Mouse (Mus musculus) embryo, embryonic 10.5 days (tissue): ENCODE measurements around the gene Fbxl22.

Source experiments
- DNase-seq: peaks from one replicate; pipeline ENCODE4 v3.0.0-alpha.2; 2015; ENCODE audit warnings: low spot score

Gene Fbxl22

GRCm38 (mm10) chr9:66514256-66514770, at the start of gene Fbxl22:
TSS of gene Fbxl22 (minus strand) at chr9:66514593.
- peak; percentile 36 for DNase-seq

DNA sequence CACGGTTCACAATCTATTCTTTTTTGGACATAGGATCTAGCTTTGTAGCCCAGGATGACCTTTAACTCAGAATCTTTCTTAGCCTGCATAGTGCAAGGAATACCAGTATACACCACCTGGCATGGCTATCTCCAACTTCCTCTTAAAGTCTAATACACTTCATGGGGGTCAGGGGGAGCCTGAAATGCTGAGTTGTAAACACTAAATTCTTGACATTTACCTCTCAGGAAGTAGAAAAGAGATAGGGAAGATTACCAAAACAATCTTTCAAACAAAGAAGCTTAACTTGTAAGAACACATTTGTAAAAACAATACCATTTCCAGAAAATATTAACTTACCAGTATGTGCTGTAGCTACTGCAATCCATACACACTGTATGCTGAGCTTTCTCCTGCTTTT, 47.8 kb upstream of the Fbxl22 start:
- DNase-seq, result no peak

- no peak for DNase-seq
These were observed 47.1 kb upstream of the Fbxl22 start for GRCm38 (mm10) chr9:66561496-66561895.

DNA sequence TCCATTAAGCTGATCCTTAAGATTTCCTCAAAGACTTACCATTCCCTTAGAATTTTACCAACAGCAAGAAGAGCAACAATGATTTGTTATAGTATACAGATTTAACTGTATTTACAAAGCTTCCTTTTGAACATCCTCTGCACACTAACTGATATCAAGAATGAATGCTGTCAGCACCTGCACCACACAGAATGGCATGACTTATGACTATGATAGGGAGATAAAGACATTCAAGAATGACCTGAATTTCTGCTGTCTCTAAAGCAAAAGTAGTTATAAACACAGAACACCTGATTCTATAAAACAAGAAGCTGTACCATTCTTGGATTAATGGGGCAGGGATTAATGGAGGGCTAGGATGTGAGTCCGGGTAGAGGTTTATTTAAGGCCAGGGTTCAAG, 46.3 kb upstream of the Fbxl22 start:
- no peak for DNase-seq

DNA sequence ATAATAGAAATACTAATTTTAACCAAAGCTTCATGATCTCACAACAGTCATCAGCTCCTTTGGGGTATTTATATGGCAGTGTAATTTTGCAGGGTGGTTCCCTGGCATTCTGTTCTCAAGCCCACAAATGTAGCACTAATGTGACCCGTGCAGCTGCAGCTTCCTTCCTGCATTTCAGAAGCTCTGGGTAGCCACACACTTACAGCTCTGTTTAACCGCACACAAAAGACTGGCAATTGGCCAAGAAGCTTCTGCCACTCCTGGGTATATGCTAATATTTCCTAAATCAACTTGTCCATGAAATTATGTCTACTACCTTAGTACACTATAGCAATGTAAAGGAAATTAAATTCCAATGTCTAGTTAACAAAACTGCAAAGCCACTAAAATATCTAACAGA, 45.9 kb upstream of the Fbxl22 start:
- peak; percentile 16 for DNase-seq

DNA sequence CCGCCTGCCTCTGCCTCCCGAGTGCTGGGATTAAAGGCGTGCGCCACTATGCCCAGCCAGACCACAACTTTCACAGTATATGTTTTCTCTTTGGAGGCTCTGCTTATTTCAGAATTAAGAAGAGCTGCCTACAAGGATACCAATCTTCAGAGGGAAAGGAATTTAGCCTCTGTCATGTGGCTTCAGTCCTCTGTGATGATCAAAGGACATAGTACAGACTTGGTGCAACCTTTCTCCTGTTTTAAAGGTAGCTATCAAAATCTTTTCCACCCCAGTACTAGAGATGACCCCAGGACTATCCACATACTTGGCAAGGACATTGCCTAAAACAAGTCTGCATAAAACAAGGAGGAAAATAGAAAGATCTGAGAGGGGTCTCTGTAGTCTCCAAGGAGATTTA, 44.6 kb upstream of the Fbxl22 start:
- no peak for DNase-seq

DNA sequence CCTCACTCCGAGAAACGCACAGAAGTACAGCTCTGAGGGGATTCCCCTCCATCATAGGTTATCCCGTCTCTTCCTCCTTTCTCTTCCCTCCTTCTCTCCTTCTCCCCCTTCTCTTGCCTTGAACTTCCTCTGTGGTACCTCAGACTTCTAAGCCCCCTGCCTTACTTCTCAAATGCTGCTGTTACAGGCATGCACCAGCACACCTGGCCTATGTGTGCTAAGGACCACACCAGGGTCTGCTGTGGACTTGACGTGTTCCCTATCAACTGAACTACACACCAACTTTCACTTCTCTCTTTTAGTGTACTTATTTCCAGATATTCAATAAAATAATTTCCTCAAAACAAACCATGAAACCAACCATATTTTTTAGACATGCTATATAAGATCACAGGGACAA, 28.4 kb upstream of the Fbxl22 start:
- no peak for DNase-seq

- DNase-seq, result no peak
These were observed 7.2 kb upstream of the Fbxl22 start for GRCm38 (mm10) chr9:66521595-66521994.

DNA sequence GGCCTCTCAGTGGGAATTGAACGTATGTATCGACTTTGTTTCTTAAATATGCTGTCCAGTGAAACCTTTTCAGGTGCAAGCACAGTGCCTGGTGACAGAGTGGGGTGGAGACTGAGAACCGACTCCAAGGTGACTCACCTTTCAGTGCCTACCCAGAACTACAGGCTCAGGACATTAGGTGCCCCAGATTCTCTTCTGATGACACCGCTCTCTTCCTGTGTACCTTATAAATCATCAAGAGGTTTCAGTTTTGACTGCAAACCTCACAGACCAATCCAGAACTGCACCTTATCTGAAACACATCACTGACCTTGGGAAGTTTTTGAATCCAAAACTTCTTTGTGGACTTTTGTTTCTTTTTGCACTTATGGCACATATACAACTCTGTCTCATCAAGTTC, 5.9 kb upstream of the Fbxl22 start:
- DNase-seq, result no peak

DNA sequence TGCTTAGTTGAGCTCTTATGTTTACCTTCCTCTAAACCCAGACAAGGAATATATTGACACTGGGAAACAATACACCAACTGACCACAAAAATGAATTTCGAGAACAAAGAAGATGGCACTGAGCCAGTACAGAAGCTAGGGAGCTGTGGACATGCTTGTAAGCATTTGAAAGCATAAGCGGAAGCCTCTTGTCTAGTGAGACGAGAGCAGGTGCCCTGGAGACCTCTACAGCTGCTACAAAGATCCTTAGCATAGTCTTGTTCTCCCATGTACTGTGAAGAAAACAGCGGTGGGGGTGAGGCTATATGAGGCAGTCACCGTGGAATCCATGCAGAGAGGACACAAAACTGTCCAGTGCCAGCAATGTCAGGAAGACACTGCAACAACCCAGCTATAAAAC, 4.5 kb upstream of the Fbxl22 start:
- no peak for DNase-seq

- DNase-seq, result no peak
These were observed 3.9 kb upstream of the Fbxl22 start for GRCm38 (mm10) chr9:66518251-66518650.

DNA sequence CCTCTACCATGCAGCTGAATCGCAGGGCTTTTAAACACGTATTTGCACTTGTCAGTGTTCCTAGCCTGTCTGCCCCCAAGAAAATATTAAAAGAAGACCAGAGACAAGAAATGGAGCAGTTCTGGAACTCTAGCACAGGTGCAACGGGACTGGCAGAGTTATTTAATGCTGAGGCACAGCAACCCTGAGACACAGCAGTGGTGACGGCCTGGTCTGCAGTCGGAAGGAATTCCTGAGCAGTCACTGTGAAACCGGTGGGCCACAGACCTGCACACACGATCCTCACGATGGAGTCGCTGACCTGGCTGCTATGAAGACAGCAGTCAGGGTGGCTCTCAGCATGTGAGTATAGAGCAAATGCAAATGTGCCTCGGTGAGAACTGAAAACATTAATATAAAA, 3.4 kb upstream of the Fbxl22 start:
- DNase-seq, result no peak

DNA sequence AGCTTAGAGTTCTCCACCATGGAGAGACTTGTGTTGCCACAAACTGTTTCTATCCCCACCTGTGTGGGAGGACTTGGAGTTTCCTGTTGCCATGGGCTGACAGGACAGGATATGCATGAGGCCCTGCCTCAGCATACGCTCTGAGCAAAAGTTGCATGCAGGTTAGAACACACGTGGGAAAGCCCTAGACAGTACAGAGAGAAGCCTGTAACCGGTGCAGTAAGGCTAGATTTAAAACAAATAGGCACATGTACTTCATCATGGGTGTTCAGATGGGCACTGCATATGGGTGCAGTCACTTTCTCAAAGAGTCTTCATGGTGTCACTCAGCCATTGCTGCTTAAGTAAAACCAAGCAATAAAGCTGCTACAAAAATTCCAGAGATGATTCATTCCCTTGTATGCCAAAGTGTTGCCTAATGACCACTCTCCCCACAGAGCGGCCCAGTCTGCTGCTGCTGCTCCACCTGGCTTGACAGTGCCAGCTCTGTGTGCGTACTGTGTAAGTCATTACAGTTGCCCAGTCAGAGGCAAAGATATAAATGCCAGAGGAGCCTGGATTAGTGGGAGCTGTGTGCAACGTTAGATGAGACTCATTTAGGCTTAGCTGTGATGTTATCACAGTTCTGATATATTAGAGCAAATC, 2.0 kb upstream of the Fbxl22 start:
- no peak for DNase-seq

DNA sequence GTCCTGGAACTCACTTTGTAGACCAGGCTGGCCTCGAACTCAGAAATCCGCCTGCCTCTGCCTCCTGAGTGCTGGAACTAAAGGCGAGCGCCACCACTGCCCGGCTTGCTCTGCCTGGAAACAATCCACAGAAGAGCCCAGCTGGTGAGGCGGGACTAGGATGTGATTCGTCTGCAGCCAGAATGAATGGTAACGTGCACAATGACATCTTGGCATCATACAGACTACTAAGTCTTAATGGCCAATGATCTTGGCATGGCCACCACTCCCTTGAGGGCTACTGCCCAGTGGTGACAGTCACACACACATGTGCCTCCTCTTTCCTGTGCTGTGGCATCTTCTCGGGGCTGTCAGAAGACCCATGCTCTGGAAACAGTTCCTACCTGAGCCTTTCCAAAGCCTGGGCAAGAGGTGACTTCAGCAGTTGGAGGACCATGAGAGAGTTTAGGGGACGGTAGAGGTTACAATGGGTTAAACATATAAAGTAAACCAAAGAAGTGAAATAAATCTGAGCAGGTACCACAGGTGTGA, 1.4 kb upstream of the Fbxl22 start:
- DNase-seq, result no peak

- no peak for DNase-seq
These were observed 722 bp upstream of the Fbxl22 start for GRCm38 (mm10) chr9:66515115-66515514.

DNA sequence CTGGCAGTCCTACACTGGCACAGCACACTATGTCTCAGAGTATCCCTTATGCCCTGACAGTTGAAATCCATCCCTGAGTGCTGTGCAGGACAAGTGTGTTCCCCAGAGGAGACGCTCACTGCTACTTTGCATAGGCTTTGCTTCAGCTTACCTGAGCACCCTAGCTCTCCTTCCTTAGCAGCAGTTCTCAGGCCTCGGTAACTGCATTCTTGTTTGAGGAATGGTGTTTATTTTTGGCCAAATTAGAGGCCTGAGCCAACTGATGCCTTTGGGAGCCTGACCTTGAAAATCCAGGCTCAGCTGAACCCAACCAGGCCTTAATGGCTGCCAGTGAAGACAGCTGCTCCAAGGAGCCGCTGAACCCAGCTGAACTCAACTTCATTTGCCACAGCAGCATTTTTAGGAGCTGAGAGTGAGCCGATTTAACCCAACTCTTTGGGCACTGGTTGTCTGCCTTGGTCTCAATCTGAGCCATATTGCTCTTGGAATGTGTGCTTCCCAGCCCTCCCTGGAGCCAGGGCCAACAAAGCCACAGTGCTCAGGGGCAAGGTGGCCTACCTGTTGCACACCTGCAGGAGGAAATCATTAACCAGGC, 635 bp downstream of the Fbxl22 start:
- DNase-seq, result no peak

- peak; percentile 50 for DNase-seq
These were observed 1.2 kb downstream of the Fbxl22 start for GRCm38 (mm10) chr9:66513150-66513549.

GRCm38 (mm10) chr9:66512351-66512671, 2.1 kb downstream of the Fbxl22 start:
- DNase-seq, result peak; percentile 92

DNA sequence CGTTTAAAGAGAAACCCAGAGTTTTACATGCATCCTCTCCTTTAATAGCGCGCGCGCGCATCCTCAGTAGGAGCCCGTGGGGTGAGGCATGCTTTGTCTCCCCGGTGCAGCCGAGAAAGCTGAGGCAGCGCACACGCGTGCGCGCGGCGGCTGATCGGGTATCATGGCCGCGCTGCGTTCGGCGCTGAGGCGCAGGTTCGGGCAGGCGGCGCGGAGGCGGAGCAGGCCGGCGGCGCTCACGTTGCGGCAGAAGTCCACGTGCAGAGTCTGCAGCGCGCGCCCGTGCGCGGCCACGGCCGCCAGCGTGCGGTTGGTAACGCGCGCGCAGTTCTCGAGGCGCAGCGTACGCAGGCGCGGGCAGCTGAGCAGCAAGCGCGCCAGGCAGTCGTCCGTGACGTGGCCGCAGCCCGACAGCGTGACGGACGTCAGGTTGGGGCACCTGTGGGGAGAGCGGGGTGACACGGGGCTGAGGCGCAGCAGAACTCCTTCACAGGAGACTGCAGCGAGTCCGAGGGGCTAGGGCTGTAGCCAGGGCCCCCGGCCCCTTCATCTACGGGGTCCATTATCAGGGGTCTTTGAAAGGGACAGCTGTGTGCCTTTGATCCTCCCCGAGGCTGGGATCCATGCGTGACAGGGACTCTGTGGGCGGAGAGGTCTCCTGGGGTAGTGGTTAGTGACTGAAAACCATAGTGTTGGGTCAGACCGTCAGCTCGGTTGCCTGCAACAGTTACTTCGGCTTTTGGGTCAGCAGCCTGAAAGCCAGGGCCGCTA, 2.6 kb downstream of the Fbxl22 start:
- peak; percentile 93 for DNase-seq

GRCm38 (mm10) chr9:66510944-66511343, 3.4 kb downstream of the Fbxl22 start:
- DNase-seq, result no peak

- no peak for DNase-seq
These were observed 4.0 kb downstream of the Fbxl22 start for GRCm38 (mm10) chr9:66510351-66510841.

DNA sequence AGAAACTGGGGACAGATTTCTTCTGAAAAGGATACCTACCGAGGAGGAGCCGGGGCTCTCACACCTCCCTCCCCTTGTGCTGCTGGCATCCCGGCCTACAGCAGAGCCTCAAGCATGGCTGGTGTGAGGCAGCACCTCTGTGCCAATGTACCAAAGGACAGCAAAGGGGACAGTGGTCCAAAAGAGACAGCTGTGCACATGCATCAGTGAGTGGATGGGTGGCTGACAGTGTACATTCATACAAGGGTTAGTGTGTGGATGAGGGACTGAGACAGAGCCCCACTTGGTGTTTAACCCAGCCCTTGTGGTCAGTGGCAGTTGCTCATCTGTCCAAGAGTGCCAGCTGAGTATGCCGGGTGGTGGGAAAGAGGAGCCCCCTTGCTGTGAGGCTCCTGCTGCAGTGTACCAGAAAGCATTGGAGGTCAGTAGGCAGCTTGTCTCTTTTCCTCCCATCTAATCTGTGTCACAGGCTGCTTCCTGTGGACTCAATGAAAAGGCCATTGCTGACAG, 5.4 kb downstream of the Fbxl22 start:
- no peak for DNase-seq

GRCm38 (mm10) chr9:66507684-66508083, 6.7 kb downstream of the Fbxl22 start:
- DNase-seq, result no peak
